Mouse (Mus musculus): ENCODE measurements around the gene Gjb6.
A peak's percentile ranks its signal among the peaks of the same experiment; 100 is the strongest.

Gene Gjb6

DNA sequence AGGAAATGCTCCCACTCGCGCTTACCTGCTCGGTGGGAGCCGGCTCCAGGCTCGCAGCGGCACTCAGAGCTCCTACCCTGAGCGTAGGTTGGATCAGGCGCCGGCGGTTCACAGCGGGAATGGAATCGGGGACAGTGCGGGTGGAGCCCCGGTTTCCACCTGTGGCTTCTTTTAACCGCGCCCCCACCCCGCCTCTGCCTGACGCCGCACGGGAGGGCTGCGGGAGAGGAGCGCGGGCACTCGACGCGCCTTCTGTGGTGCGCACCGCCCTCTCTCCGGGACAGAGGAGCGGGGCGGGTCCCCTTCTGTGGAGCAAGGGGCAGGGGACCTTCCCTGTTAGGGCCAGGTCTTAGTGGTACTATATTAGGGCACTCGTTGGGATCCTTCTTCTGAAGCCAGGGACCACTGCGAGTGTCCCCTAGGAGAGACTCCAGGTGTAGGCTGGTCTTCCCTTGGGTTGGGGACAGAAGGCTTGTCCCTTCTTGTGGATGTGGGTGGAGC is at the start of gene Gjb6:
Gjb6 (minus strand) TSS at position 451 of the 501 bp plus-strand sequence.
- DNase-seq (ENCODE audit: low spot score): no peak

DNA sequence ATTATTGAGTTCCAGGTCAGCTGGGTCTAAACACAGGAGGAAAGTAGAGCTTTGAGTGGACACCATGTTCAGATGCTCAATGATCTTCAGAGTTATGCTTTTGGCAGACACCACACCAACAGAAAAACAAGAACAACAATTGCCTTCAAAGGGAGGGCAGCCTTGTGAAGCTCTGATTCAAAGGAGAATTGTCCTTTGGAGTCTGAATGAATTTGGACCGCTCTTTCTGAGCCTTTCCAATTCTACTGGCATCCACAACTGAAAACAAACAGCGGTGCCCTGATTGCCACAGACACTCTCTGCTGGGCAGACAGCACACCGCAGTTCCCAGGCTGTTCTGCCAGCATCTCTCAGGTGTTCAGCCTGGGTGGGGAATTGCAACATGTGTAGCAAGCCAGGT is 32.1 kb upstream of the Gjb6 start:
- no peak for DNase-seq (ENCODE audit: low spot score)

DNA sequence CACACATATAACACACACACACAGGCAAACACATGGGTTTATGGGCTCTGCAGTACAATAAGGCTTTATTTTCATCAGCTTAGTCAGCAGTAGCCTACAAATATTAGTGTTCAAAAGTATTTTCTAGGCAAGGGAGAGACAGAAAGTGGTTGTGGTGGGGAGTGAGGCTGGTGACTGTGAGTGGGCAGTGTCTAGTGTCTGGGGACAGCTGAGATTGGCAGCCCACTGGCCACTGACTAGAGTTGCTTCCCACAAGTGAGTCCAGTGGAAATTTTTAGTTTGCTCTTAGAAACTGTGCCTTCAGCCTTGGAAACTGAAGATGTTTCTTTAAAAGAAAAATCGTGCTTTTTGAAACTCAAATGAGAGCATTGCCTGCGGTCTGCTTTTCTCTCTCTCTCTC is 28.4 kb upstream of the Gjb6 start:
- no peak for DNase-seq (ENCODE audit: low spot score)

DNA sequence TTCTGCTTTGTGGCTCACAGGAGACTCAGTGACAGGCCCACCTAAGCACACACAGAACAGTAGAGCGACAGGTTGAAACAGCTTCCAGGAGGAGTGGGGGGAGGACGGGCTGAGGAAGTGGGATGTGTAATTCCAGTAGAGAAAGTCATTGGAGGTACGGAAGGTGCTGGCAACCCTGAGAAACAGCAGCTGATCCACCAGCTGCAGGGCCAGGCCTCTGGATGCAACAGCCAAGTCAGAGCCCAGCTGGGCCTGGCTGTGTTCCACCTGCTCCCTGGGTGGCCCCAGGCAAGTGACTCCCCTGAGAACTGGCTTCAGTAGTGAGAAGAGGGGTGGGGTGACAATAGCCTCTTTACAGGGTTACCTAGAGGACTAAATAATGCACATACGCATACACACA is 27.8 kb upstream of the Gjb6 start:
- DNase-seq (ENCODE audit: low spot score): peak; percentile 25

DNA sequence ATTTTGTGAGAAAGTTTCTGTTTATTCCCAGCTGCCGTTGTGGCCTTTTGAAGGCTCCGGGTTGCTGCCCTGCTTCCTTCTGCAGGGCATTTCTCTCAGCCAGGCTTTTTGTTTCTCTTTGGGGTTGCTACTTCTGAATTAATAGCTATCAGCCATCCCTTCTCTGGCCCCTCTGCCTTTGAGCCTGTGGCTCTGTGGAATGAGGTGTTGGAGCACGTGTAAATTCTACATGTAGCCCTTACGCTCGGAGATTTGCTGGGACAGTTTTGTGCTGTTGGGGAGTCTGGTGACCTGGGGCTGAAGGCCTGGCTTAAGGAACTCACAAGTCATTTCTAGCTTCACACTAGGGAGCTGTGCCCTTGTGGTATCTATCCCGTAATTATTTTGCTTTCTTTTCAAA is 21.5 kb upstream of the Gjb6 start:
- DNase-seq (ENCODE audit: low spot score): no peak

DNA sequence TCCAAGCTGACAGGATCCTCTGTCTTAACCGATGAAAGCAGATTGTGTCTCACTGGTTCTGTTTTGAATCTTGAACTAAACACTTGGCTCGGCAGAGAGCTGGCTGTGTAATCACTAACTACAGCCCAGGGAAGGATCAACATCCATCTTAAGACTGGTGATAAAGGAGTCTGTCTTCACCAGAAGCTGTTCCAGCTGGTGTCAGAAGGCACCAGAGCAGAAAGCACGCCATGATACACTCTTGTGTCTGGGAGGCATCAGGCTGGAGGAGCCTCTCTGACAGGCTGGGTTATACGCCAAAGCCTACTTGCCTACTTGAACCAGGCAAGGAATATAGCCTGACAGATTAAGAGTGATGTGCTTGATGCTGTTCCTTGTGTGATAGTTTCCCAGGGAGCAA is 12.3 kb upstream of the Gjb6 start:
- no peak for DNase-seq (ENCODE audit: low spot score)

DNA sequence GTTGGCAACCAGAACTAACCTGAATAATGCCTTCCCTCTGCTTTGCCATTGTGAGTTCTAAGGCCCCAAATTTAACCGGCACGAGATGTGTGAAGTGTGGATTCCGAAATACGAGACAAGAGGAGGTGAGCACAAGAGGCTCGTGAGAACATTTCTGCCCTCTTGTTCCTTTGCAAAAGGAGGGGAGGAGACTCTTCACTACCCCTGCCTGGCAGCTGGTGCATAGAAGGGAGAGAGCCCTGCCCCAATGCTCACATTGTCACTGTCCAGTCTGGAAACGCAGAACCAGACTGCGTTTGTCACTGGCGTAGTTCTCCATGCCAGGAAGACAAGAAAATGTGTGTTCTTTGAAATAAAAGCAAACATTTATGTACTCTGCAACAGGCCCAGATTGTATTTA is 1.9 kb upstream of the Gjb6 start:
- no peak for DNase-seq (ENCODE audit: low spot score)

DNA sequence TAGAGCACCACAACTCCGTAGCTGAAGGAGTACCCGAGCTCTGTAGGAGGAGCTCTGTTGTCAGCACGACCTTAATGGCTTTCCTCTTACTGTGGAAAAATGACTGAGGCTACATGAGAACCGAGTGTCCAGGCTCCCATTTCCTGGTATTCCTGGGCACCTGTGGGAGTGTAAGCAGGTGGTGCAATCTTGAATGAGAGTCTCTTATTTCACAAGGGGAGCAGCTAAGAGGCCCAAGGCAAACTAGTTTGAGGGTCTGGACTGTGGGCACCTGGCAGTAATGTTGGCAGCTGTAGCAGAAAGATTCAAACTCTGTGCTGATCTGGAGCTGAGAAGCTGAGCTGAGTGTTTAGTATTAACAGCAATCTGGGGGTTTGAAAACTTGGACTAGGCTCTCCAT is 6.0 kb downstream of the Gjb6 start:
- no peak for DNase-seq (ENCODE audit: low spot score)

DNA sequence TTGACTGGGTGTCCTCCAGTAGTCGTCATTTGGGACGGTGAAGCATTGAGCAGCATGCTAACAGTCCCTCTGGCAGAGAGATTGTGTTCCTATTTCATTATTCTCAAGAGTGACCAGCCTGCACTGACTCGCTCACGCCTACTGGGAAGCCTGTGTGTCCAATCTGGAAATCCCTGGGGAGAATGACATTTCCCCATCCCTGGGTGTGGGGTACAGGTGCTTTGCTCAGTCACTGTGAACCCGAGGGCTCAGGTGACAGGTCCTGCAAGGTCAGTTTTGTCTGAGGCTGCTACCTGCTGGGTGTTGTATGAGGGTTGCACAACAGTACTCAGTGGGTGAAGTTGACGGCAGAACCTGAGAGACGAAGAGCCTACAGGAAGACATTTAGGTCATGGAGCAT is 11.1 kb downstream of the Gjb6 start:
- no peak for DNase-seq (ENCODE audit: low spot score)

DNA sequence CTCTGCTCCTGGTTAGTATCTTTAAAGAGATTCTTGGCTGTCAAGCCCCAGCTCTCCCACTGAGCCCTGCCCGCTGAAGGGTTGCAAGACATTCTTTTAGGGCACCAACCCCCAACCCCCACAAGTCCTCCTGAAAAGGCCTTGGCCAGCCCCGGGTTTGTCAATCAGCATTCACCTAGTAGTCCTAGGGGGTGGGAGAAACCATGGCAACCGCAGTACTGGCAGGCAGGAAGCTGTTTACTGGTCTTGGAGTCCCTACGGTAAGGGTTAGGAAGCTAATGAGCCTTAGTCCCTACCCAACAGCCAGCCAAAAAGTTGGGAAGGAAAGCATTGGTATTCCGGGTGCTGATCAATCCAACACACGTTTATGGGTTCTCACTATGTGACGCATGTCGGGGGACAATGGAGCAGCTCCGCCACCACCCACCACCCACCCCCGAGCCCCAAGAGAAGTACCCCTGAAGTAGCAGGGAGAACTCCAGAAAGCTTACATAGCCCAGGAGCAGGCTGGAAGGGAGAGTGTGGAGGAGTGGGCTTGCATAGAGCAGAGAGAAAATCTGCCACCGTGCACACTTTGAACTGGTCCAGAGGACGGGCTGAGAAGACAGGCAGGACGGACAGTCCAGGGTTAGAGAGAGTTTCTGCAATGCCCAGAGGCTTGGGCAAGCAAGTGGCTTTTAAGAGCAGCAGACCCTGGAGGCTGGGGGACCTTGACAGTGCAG is 17.4 kb downstream of the Gjb6 start, which contains the start of gene Gm4491:
Gm4491 (minus strand) TSS at position 61 of the 722 bp plus-strand sequence.
- DNase-seq (ENCODE audit: low spot score): no peak

DNA sequence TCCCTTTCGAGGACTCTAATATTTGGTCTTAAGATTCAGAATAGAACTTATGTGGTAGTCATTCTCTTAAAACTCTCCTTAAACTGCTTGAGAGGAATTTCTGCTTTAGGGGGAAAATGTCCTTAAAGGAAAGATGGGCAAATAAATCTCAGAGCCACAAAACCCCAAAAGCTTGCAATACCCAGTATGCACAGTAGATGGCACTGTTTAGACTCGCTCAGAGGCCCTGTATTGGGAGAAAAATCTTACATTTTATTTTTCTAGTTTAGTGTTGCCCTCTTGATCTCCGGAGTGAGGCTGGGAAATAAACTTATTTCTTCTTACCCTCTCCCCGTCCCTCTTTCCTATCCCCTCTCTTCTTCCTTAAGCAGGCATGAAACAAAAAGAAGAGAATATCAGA is 24.2 kb downstream of the Gjb6 start:
- DNase-seq (ENCODE audit: low spot score): no peak

DNA sequence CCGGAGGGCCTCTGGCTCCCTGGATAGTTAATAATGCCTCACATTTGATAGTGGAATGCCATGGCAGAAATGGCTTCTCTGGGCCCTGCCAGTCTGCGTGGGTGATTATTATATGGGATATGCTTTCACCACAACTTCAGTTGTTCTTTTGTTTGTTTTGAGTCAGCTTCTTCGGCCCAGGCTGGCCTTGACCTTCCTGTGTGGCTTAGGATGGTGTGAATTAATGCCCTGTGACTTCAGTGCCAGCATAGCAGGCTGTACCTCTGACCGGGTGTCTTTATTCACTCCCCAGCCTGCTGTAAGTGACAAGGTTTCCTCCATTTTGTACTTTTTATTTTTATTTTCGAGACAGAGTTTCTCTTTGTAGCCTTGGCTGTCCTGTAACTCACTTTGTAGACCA is 25.5 kb downstream of the Gjb6 start:
- no peak for DNase-seq (ENCODE audit: low spot score)

DNA sequence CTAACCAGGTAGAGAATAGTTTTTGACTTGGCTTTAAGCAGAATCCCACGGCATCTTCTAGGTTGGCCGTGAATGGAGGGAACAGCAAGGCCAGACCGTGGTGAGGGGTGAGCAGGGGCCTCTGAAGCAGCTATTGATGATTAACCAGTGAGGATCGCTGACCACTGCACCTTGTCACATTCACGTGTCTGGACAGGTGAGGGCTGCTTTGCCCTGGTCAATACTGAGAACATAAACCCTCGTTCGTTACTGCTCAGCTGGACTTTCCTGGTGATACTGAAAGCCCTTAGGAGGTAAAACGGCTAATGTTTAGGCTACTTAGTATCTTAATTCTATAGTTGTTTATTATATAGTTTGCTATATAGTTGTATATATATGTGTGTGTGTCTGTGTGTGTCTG is 26.3 kb downstream of the Gjb6 start:
- DNase-seq (ENCODE audit: low spot score): no peak

DNA sequence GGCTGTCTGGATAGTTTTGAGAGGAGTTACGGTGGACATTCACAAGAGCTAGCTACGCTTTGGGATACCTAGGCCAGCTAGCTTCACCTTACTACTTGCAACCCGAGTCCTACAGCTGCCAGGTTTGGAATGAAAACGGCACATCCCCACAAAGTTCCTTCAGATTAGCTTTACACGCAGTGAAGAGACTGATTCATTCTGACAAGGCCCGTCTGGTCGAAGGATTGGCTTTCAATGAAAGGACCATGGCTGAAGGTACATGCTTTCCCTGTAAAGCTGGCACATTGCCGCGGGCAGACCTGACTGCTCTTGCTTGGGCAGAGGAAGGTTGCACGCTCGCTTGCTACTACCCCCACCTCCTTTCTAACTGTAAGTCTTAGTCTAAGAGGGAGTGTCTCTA is 27.7 kb downstream of the Gjb6 start:
- DNase-seq (ENCODE audit: low spot score): no peak

DNA sequence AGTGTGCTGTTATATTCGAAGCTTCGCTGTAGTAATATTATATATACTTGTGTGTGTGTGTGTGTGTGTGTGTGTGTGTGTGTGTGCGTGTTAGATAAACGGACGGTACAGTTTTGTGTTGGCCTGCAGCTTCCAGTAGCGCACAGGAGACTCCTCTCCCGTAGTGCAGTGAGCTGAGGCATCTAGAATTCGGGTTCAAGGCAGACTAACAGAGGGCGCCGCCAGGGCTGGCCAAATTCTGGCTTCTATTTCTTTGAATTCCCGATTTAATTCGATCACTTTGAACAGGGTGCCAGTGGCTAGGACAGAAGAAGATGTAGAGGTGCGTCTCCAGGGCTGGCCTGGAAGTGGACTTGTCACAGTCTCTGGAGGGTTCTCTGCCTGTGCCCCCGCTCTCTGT is 28.3 kb downstream of the Gjb6 start:
- DNase-seq (ENCODE audit: low spot score): no peak

DNA sequence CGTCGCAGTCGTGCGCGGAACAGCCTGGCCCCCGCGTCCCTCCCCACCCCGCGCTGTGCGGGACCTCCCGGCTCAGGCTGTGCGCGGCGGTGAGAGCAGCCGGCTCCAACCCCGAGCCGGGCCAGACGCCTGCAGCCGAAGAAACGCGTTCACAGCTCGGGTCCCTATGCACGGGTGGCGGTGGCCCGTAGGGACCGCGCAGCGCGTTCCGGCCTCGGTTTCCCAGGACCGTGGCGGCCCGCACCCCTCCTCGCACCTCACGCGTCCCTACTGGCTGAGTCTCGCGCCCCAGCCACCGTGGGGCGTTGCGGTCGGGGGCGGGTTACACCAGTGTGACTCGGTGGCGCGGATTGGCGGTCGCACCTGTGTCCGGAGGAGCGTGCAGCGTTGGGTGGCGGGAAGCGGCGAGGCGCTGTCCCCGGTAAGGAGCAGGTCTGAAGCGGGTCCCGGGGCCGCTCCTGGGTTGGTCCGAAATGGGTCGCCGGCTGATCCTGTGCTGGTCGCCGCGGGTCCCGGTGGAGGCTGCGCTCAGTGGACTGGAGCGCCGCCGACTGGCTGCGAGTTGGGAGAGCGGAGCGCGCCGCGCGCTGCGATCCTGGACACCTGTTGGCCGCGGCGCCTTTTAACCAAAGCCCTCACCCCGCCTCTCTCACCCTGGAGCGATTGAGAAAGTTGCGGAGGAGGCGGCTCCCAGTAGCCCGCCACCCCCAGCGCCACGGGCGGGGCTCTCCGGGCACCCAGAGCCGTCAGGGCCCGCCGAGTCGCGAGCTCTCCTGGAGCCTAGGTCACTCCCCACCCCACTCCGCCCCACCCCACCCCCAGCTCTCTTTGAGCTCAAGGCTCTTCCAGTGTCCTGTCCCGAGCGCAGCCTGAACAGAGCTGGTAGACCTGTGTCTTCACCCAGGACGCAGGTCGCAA is 29.0 kb downstream of the Gjb6 start, which contains the start of gene Gjb2:
Gjb2 (minus strand) TSS at position 597 of the 918 bp plus-strand sequence.
- DNase-seq (ENCODE audit: low spot score): peak; percentile 43

DNA sequence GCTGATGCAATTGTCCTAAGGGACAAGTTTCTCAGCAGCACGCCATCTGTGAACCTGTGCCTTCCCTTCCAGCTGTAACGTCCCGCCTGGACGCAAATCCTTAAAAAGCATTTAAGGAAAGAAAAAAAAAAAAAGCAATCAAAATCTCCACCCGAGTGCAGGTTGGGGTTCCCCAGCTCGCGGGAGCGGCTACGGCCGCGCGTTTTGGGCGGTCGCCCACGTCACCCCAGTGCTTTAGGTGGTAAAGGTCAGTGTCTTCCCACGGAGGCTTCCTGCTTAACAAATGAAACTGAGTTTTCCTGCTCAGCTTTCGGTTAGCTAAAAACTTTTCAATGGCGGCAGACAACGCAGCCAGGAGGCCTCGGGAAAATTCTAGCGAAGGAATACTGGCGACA is 29.7 kb downstream of the Gjb6 start:
- DNase-seq (ENCODE audit: low spot score): no peak

DNA sequence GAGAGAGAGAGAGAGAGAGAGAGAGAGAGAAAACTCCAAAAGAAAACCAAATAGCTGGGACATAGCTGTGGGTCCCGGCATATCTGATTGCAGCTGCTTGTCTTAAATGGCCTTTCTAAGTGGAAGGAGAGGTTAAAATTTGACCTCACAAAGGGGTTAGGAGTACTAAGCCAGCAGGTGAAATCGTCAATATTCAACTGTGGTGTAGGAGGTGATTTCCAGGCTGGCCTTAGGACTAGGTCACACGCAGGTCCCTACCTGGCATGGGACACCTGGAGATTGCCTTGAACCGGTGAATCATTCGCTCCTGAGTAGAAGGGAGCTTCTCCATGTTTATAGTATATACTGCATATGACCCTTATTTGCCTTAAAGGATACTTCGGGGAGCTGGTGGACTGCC is 30.3 kb downstream of the Gjb6 start:
- no peak for DNase-seq (ENCODE audit: low spot score)

DNA sequence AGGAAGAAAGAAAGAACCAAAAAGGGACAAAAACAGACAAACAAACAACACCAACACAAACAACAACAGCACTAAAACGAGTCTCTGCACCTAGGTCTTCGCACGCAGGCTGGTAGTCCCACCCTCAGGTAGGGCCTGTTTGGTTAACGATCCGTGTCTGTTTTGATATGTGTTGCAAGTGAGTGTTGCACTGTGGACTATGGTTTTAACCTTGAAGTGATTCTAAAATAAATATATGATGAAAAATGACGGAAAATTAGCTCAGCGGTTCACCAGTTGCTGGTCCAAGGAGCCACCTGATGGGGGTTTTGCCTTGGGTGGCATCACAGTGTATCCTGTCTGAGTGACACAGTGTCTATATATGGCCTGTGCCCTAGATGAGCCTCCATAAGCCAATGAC is 31.8 kb downstream of the Gjb6 start:
- no peak for DNase-seq (ENCODE audit: low spot score)

DNA sequence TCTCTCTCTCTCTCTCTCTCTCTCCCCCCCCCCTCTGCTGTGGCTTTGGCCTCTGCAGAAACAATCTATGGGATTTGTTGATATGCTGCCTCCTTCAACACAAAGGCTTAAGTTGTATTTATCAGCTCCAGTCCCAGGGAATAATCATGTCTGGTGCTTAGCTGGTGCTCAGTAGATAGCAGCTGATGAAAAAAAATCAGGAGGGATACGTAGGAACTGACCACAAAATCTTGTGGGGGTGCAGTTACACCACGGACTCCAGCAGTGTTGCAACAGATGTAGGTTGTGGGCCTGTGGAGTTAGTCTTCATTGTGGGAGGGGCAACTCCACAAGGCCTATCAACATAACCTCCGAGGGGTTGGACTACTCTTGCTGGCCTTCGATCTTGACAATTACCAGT is 37.6 kb downstream of the Gjb6 start:
- no peak for DNase-seq (ENCODE audit: low spot score)

DNA sequence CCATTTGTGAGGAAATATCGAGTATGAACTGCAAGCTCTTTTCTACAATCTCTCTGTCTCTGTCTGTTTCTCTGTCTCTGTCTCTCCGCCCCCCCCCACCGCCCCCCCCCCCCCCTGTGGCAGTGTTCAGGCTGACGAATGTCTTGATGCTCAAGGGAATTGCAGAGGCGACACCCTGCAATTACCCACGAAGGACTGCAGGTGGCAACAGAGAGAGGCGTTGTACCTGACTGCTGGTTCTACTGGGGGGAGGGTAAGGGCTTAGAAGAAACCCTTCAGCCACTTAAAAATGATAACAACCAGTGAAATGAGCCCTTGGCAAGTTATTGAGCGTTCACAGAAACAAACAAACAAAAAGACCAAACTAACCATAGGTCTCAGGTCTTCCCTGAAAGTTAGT is 40.4 kb downstream of the Gjb6 start:
- DNase-seq (ENCODE audit: low spot score): peak; percentile 34

DNA sequence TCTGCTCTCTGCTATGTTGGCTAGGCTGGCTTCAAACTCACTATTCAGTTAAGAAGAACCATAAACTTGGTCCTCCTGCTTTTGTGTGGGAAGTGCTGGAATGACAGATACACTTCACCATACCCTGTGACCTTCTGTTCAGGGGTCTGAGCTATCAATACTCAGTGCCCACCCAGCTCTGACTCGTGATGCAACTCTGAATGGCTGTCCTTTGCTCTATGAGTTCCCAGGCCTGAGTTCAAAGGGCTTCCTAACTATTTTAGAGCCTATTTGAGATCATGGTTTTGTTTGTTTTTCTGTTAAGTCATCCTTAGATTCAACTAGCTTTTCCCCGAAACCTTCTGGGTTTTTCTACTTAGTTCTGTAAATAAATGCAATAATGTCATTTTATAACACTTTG is 43.4 kb downstream of the Gjb6 start:
- DNase-seq (ENCODE audit: low spot score): no peak

DNA sequence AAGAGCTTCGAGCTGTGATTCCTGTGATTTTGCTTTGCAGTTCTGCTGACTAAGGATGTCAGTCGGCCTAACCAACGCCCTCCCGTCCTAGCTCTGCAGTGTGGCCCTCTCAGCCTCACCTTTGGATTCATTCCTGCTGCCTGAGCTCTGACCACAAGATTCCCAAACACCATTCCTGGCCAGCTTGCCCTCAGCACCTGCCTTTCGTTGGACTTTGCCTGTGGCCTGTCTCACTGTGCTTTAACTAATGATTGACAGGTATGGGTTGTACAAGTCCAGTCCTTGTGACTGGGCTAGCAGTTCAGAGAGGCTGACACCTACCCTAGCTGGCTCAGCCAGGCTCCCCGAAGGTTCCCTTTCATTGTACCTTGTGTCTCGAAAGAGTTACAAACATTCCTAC is 44.3 kb downstream of the Gjb6 start:
- no peak for DNase-seq (ENCODE audit: low spot score)
